Mouse (Mus musculus): ENCODE measurements at regions not wholly inside any gene's neighbourhood (a gene's known extent, or its start where the extent isn't known, plus 50 kb on each side); places are given as distances from the start of the nearest gene placed in this dataset.

DNA sequence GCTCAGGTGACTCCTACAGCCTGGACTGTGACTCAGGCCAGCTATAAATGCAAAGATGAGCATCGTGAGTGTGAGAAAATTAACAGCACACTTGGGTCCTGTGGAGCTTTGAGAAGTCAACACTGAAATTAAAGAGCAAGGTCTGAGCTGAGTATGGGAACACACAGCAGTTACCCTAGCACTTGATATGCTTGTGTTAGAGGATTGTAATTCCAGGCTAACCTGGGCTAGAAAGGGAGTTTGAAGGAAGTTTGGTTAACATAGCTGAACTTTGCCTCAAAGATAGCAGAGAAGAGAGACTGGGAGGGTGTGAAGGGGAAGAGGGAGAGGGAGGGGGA is 694.4 kb downstream of the Inhba start:
- Histone ChIP-seq H3K4me2 (replicated peaks; ENCODE audit: low read depth, low read length) (no peak overlapping the region), H3K27me3 (ENCODE audit: control insufficient read depth, insufficient read depth, low read length) (no peaks in the 10 kb centered on the region), H3K4me3 (ENCODE audit: low read depth, low read length) (no peak overlapping the region), H3K27ac (ENCODE audit: low read length) (no peak overlapping the region), H3K9me3 (ENCODE audit: control insufficient read depth, low read depth, low read length) (no peaks in the 10 kb centered on the region), H3K36me3 (ENCODE audit: control insufficient read depth, insufficient read depth, low read length) (no peaks in the 10 kb centered on the region), H3K9ac (replicated peaks; ENCODE audit: low read depth, low read length) (no peak overlapping the region), H3K4me1 (ENCODE audit: control insufficient read depth, insufficient read depth, low read length) (peaks cover 6% of the 10 kb centered on the region; the same call in 1 of the 2 replicates)
- WGBS = 51% methylated on average over 1 of the region's 1 CpGs
- ATAC-seq (ENCODE audit: insufficient number of reproducible peaks, insufficient read depth, low FRiP score, low read depth) = no peak

GRCm38 (mm10) chr13:16715296-16715960 is 703.8 kb downstream of the Inhba start:
- Histone ChIP-seq H3K27ac (ENCODE audit: low read length) (no peak overlapping the region), H3K4me3 (ENCODE audit: low read depth, low read length) (no peak overlapping the region), H3K9me3 (ENCODE audit: control insufficient read depth, low read depth, low read length) (no peaks in the 10 kb centered on the region), H3K27me3 (ENCODE audit: control insufficient read depth, insufficient read depth, low read length) (no peaks in the 10 kb centered on the region), H3K4me1 (ENCODE audit: control insufficient read depth, insufficient read depth, low read length) (peaks cover 10% of the 10 kb centered on the region; the same call in 1 of the 2 replicates), H3K4me2 (replicated peaks; ENCODE audit: low read depth, low read length) (no peak overlapping the region), H3K36me3 (ENCODE audit: control insufficient read depth, insufficient read depth, low read length) (no peaks in the 10 kb centered on the region), H3K9ac (replicated peaks; ENCODE audit: low read depth, low read length) (no peak overlapping the region)
- WGBS = 31% methylated on average over 5 of the region's 5 CpGs
- peak; percentile 82; the same call in 1 of the 2 replicates for ATAC-seq (ENCODE audit: insufficient number of reproducible peaks, insufficient read depth, low FRiP score, low read depth)

- WGBS = 21% methylated on average over 6 of the region's 6 CpGs
Measured at GRCm38 (mm10) chr13:16716340-16716739, 704.7 kb downstream of the Inhba start.

DNA sequence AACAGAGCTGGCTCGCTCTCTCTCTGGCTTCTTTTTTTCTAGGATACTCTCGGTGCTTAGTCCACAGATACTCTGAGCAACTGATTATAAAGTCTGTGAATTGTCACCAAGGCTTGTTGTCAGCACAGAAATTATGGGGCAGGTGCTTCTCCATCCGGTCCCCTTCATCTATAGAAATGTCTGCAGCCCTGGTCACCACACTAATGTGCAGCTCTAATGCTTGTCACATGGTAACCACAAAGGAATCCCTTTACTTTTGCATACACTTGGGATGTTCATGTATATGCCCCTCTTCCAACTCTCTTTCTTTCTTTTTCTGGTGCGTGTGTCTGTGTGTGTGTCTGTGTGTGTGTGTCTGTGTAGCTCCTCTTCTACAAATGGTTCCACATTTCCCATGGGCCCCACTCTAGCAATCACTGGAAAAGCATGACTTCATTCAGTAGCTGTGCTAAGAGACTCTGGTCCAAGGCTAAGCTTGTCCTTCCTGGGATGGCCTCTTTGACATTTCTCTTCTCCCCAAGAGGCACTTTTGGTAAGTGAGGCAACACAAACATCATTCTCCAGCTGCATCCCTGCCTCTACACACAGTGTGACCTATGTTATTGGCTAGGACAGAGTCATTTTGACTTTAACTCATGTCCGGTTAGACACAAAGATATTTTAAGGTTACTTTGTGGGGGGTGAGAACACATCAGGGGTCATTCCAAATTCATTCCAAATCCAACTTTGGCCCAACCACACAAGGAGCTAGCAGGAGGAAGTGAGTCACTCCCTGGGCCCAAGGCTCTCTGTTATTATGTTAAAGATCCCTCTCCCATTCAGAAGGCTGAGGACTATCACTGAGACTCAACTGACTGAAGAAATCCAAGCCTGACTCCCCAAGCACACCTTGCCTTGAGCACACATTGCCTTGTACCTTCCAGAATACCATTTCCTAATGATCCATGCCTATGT is 705.4 kb downstream of the Inhba start:
- Histone ChIP-seq H3K27me3 (ENCODE audit: control insufficient read depth, insufficient read depth, low read length) (no peaks in the 10 kb centered on the region), H3K27ac (ENCODE audit: low read length) (no peak overlapping the region), H3K9me3 (ENCODE audit: control insufficient read depth, low read depth, low read length) (no peaks in the 10 kb centered on the region), H3K4me2 (replicated peaks; ENCODE audit: low read depth, low read length) (no peak overlapping the region), H3K4me3 (ENCODE audit: low read depth, low read length) (no peak overlapping the region), H3K36me3 (ENCODE audit: control insufficient read depth, insufficient read depth, low read length) (no peaks in the 10 kb centered on the region), H3K4me1 (ENCODE audit: control insufficient read depth, insufficient read depth, low read length) (peaks cover 10% of the 10 kb centered on the region; the same call in 1 of the 2 replicates), H3K9ac (replicated peaks; ENCODE audit: low read depth, low read length) (no peak overlapping the region)
- no peak for ATAC-seq (ENCODE audit: insufficient number of reproducible peaks, insufficient read depth, low FRiP score, low read depth)
- WGBS = 52% methylated on average over 5 of the region's 5 CpGs

More at GRCm38 (mm10) chr13:16716340-16716739, 704.7 kb downstream of the Inhba start:
- H3K9ac ChIP-seq (replicated peaks; ENCODE audit: low read depth, low read length) = no peak overlapping the region
- H3K4me2 ChIP-seq (replicated peaks; ENCODE audit: low read depth, low read length) = no peak overlapping the region
- no peaks in the 10 kb centered on the region for H3K36me3 ChIP-seq (ENCODE audit: control insufficient read depth, insufficient read depth, low read length)
- no peaks in the 10 kb centered on the region for H3K27me3 ChIP-seq (ENCODE audit: control insufficient read depth, insufficient read depth, low read length)
- peaks cover 10% of the 10 kb centered on the region; the same call in 1 of the 2 replicates for H3K4me1 ChIP-seq (ENCODE audit: control insufficient read depth, insufficient read depth, low read length)
- no peak overlapping the region for H3K4me3 ChIP-seq (ENCODE audit: low read depth, low read length)
- no peaks in the 10 kb centered on the region for H3K9me3 ChIP-seq (ENCODE audit: control insufficient read depth, low read depth, low read length)
- no peak for ATAC-seq (ENCODE audit: insufficient number of reproducible peaks, insufficient read depth, low FRiP score, low read depth)
- H3K27ac ChIP-seq (ENCODE audit: low read length) = no peak overlapping the region

DNA sequence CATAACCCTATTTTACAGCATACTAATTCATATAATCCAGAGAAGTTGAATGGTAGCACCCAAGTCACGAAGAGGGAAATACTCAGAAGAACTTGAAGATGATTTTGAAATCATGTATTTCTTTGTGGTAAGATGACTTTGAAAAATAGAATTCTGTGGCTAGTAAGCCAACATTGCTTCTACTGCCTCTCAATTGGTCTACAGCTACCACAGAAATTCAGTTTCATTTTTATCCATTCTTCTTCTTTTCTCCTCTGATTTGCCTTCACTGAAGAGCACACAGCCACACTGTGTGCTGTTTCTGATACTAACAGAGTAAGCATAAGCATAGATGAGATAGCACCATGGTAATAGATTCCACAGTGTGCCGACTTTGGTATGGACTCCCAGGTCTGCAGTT is 708.4 kb downstream of the Inhba start:
- 92% methylated on average over 2 of the region's 2 CpGs for WGBS

GRCm38 (mm10) chr13:16725350-16725749 is 713.7 kb downstream of the Inhba start:
- Histone ChIP-seq H3K4me2 (replicated peaks; ENCODE audit: low read depth, low read length) (no peak overlapping the region), H3K4me3 (ENCODE audit: low read depth, low read length) (no peak overlapping the region), H3K4me1 (ENCODE audit: control insufficient read depth, insufficient read depth, low read length) (no peaks in the 10 kb centered on the region), H3K9me3 (ENCODE audit: control insufficient read depth, low read depth, low read length) (no peaks in the 10 kb centered on the region), H3K9ac (replicated peaks; ENCODE audit: low read depth, low read length) (no peak overlapping the region), H3K36me3 (ENCODE audit: control insufficient read depth, insufficient read depth, low read length) (no peaks in the 10 kb centered on the region), H3K27ac (ENCODE audit: low read length) (no peak overlapping the region), H3K27me3 (ENCODE audit: control insufficient read depth, insufficient read depth, low read length) (no peaks in the 10 kb centered on the region)
- 77% methylated on average over 5 of the region's 5 CpGs for WGBS
- ATAC-seq (ENCODE audit: insufficient number of reproducible peaks, insufficient read depth, low FRiP score, low read depth) = no peak

More for the DNA sequence above, 708.4 kb downstream of the Inhba start:
- no peak overlapping the region for H3K27ac ChIP-seq (ENCODE audit: low read length)
- peaks cover 10% of the 10 kb centered on the region; the same call in 1 of the 2 replicates for H3K4me1 ChIP-seq (ENCODE audit: control insufficient read depth, insufficient read depth, low read length)
- H3K9me3 ChIP-seq (ENCODE audit: control insufficient read depth, low read depth, low read length) = no peaks in the 10 kb centered on the region
- H3K4me2 ChIP-seq (replicated peaks; ENCODE audit: low read depth, low read length) = no peak overlapping the region
- H3K9ac ChIP-seq (replicated peaks; ENCODE audit: low read depth, low read length) = no peak overlapping the region
- H3K27me3 ChIP-seq (ENCODE audit: control insufficient read depth, insufficient read depth, low read length) = no peaks in the 10 kb centered on the region
- ATAC-seq (ENCODE audit: insufficient number of reproducible peaks, insufficient read depth, low FRiP score, low read depth) = no peak
- no peaks in the 10 kb centered on the region for H3K36me3 ChIP-seq (ENCODE audit: control insufficient read depth, insufficient read depth, low read length)
- H3K4me3 ChIP-seq (ENCODE audit: low read depth, low read length) = no peak overlapping the region

GRCm38 (mm10) chr13:16738313-16738712 is 726.7 kb downstream of the Inhba start:
- no peaks in the 10 kb centered on the region for H3K36me3 ChIP-seq (ENCODE audit: control insufficient read depth, insufficient read depth, low read length)
- no peak for ATAC-seq (ENCODE audit: insufficient number of reproducible peaks, insufficient read depth, low FRiP score, low read depth)
- no peak overlapping the region for H3K9ac ChIP-seq (replicated peaks; ENCODE audit: low read depth, low read length)
- WGBS = 89% methylated on average over 1 of the region's 1 CpGs
- no peak overlapping the region for H3K4me2 ChIP-seq (replicated peaks; ENCODE audit: low read depth, low read length)
- H3K4me1 ChIP-seq (ENCODE audit: control insufficient read depth, insufficient read depth, low read length) = no peaks in the 10 kb centered on the region
- H3K27ac ChIP-seq (ENCODE audit: low read length) = no peak overlapping the region
- no peaks in the 10 kb centered on the region for H3K9me3 ChIP-seq (ENCODE audit: control insufficient read depth, low read depth, low read length)
- H3K27me3 ChIP-seq (ENCODE audit: control insufficient read depth, insufficient read depth, low read length) = no peaks in the 10 kb centered on the region
- no peak overlapping the region for H3K4me3 ChIP-seq (ENCODE audit: low read depth, low read length)

GRCm38 (mm10) chr13:16739563-16739962 is 727.9 kb downstream of the Inhba start:
- no peak overlapping the region for H3K27ac ChIP-seq (ENCODE audit: low read length)
- WGBS = 87% methylated on average over 3 of the region's 3 CpGs
- no peaks in the 10 kb centered on the region for H3K4me1 ChIP-seq (ENCODE audit: control insufficient read depth, insufficient read depth, low read length)
- H3K36me3 ChIP-seq (ENCODE audit: control insufficient read depth, insufficient read depth, low read length) = no peaks in the 10 kb centered on the region
- no peak for ATAC-seq (ENCODE audit: insufficient number of reproducible peaks, insufficient read depth, low FRiP score, low read depth)
- H3K9ac ChIP-seq (replicated peaks; ENCODE audit: low read depth, low read length) = no peak overlapping the region
- H3K9me3 ChIP-seq (ENCODE audit: control insufficient read depth, low read depth, low read length) = no peaks in the 10 kb centered on the region
- no peak overlapping the region for H3K4me2 ChIP-seq (replicated peaks; ENCODE audit: low read depth, low read length)
- no peak overlapping the region for H3K4me3 ChIP-seq (ENCODE audit: low read depth, low read length)
- no peaks in the 10 kb centered on the region for H3K27me3 ChIP-seq (ENCODE audit: control insufficient read depth, insufficient read depth, low read length)
